Mouse (Mus musculus) embryonic facial prominence, embryonic 14.5 days (tissue): ENCODE results near the gene Crtc2. TPM values are rescaled to one million over a fixed set of nuclear protein-coding genes. Genes with fewer than 3 reads are reported as not detected.

ENCODE experiments used
- ATAC-seq: fragments of 200-750 bp; cut with Nextera tagmentation; 2 replicates; pipeline ENCODE4 v1.8.0; 2017; ENCODE audit warnings: low read depth, moderate number of reproducible peaks, moderate TSS enrichment
- DNase-seq: peaks from one replicate; pipeline ENCODE4 v3.0.0-alpha.2; 2015; ENCODE audit warnings: low spot score
- H3K27ac ChIP-seq: fragments of 300-500 bp; sonication (generic); replicated peaks from 2 replicates; pipeline ENCODE4 v1.5.1; 2014; ENCODE audit warnings: low read depth, mild to moderate bottlenecking, low read length, moderate library complexity
- H3K27me3 ChIP-seq: fragments of 300-500 bp; sonication (generic); replicated peaks from 2 replicates; pipeline ENCODE4 v1.6.1; 2014; ENCODE audit warnings: low read length; ENCODE audit not compliant: control insufficient read depth, insufficient read depth
- H3K36me3 ChIP-seq: fragments of 300-500 bp; sonication (generic); 2 replicates; pipeline ENCODE4 v1.6.1; 2014; ENCODE audit warnings: low read length, mixed read lengths; ENCODE audit not compliant: control insufficient read depth, insufficient read depth
- H3K4me1 ChIP-seq: fragments of 300-500 bp; sonication (generic); 2 replicates; pipeline ENCODE4 v1.6.1; 2014; ENCODE audit warnings: antibody characterized with exemption, low read length; ENCODE audit not compliant: control insufficient read depth, insufficient read depth
- H3K4me2 ChIP-seq: fragments of 300-500 bp; sonication (generic); 2 replicates; pipeline ENCODE4 v1.6.1; 2014; ENCODE audit warnings: low read depth, mild to moderate bottlenecking, low read length, moderate library complexity, mixed read lengths
- H3K4me3 ChIP-seq: fragments of 300-500 bp; sonication (generic); 2 replicates; pipeline ENCODE4 v1.5.1; 2014; ENCODE audit warnings: low read depth, mild to moderate bottlenecking, low read length
- H3K9ac ChIP-seq: fragments of 300-500 bp; sonication (generic); 2 replicates; pipeline ENCODE4 v1.6.1; 2014; ENCODE audit warnings: low read depth, mild to moderate bottlenecking, low read length, moderate library complexity, mixed read lengths
- H3K9me3 ChIP-seq: fragments of 300-500 bp; sonication (generic); 2 replicates; pipeline ENCODE4 v1.6.1; 2016; ENCODE audit warnings: low read length; ENCODE audit not compliant: control insufficient read depth
- WGBS: fragments of 180-500 bp; shearing (Covaris S2); extraction: QIAGEN DNeasy Blood & Tissue Kit; methylation state at CpG from one replicate; pipeline ENCODE4 v1.1.7; 2014; 5-methylcytosine and 5-hydroxymethylcytosine counted together
- polyA plus RNA-seq: library from polyadenylated mRNA; unstranded; fragments of >200 nt; fragmentation: Nextera tagmentation; extraction: Ambion mirVana; gene quantifications from 2 replicates; pipeline ENCODE4 v1.2.1, GENCODE M21; 2014

Crtc2 gene
- polyA plus RNA-seq, 1 experiment from 2014 or later, result 14.2 TPM

GRCm38 (mm10) chr3:90255784-90256353 is 1.9 kb downstream of the Crtc2 start:
- DNase-seq, result no peak
- Histone ChIP-seq H3K4me1 (peaks cover 12% of the 10 kb centered on the region; the same call in 1 of the 2 replicates), H3K4me2 (no peak overlapping the region), H3K9ac (no peak overlapping the region), H3K4me3 (no peak overlapping the region), H3K27ac (no peak overlapping the region), H3K9me3 (no peaks in the 10 kb centered on the region), H3K27me3 (no peaks in the 10 kb centered on the region), H3K36me3 (peaks cover 50% of the 10 kb centered on the region)
- ATAC-seq, result no peak
- WGBS, result 91% methylated on average over 14 of the region's 14 CpGs

DNA sequence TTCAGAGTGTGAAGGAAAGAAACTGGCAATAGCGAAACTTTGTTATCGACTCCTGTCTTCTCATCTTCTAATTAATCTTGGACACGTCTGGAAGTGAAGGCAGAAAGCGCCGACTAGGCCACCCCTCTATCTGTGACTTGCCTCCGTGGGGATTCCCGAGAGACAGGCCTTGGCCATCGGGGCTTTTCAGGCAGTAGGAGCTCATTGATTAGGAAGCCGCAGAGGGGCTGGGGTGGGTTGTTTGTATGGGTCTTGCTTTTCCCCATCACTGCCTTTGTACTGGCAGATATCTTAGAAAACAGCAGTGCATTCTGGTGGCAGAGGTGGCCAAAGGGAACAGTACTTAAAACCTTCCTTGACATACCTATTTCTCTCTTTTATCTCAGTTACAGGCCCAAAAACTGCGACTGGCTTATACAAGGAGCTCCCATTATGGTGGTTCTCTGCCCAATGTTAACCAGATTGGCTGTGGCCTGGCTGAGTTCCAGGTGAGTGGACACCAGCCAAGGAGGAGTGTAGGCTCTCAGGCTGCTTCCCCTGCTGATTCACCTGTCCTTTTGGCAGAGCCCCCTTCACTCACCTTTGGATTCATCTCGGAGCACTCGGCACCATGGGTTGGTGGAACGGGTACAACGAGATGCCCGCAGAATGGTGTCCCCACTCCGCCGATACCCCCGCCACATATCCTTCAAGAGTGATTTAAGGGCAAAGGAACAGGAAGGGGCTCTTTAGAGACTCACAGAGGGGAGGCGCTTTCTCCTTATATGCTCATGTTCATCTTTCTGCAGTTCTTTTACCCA is 3.0 kb downstream of the Crtc2 start:
- Histone ChIP-seq H3K4me3 (no peak overlapping the region), H3K4me1 (peaks cover 12% of the 10 kb centered on the region; the same call in 1 of the 2 replicates), H3K36me3 (peaks cover 51% of the 10 kb centered on the region), H3K9ac (no peak overlapping the region), H3K9me3 (no peaks in the 10 kb centered on the region), H3K27ac (no peak overlapping the region), H3K27me3 (no peaks in the 10 kb centered on the region), H3K4me2 (no peak overlapping the region)
- DNase-seq (no peak), ATAC-seq (no peak)
- WGBS, result 92% methylated on average over 19 of the region's 19 CpGs

GRCm38 (mm10) chr3:90258521-90258920 is 4.6 kb downstream of the Crtc2 start:
- no peaks in the 10 kb centered on the region for H3K27me3 ChIP-seq
- H3K4me3 ChIP-seq, result no peak overlapping the region
- H3K9ac ChIP-seq, result no peak overlapping the region
- DNase-seq, result no peak
- no peak overlapping the region for H3K4me2 ChIP-seq
- peaks cover 12% of the 10 kb centered on the region; the same call in 1 of the 2 replicates for H3K4me1 ChIP-seq
- no peak for ATAC-seq
- no peak overlapping the region for H3K27ac ChIP-seq
- WGBS, result 94% methylated on average over 4 of the region's 4 CpGs
- no peaks in the 10 kb centered on the region for H3K9me3 ChIP-seq
- H3K36me3 ChIP-seq, result peaks cover 67% of the 10 kb centered on the region

GRCm38 (mm10) chr3:90263121-90263771 is 9.3 kb downstream of the Crtc2 start:
- WGBS, result 91% methylated on average over 5 of the region's 5 CpGs
- Histone ChIP-seq H3K9ac (0 out of 2 replicates have a peak overlapping the region, but pooled peaks have one; percentile 37), H3K27ac (no peak overlapping the region), H3K27me3 (no peaks in the 10 kb centered on the region), H3K4me2 (no peak overlapping the region), H3K9me3 (no peaks in the 10 kb centered on the region), H3K36me3 (peaks cover 56% of the 10 kb centered on the region), H3K4me3 (no peak overlapping the region), H3K4me1 (peaks cover 10% of the 10 kb centered on the region)
- ATAC-seq, result no peak
- DNase-seq, result no peak

DNA sequence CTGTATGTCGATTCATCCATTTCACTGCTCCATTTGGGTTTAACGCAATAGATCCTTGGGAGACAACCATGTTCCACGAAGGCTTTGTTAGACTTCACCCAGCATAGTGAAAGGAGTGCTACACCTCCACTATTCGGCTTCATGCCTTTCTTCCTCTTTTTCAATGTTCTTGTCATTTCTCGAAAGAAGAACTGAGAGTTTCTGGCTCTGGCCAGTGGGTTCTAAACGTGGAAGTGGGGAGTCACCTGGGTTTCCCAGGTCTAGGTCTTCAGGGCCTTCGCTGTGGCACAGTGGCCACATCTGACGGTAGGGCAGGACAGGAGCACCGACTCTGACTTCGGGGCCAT is 10.7 kb downstream of the Crtc2 start:
- peak overlapping the region; percentile 97 for H3K27ac ChIP-seq
- peak overlapping the region; percentile 82 for H3K4me2 ChIP-seq
- no peak for ATAC-seq

DNA sequence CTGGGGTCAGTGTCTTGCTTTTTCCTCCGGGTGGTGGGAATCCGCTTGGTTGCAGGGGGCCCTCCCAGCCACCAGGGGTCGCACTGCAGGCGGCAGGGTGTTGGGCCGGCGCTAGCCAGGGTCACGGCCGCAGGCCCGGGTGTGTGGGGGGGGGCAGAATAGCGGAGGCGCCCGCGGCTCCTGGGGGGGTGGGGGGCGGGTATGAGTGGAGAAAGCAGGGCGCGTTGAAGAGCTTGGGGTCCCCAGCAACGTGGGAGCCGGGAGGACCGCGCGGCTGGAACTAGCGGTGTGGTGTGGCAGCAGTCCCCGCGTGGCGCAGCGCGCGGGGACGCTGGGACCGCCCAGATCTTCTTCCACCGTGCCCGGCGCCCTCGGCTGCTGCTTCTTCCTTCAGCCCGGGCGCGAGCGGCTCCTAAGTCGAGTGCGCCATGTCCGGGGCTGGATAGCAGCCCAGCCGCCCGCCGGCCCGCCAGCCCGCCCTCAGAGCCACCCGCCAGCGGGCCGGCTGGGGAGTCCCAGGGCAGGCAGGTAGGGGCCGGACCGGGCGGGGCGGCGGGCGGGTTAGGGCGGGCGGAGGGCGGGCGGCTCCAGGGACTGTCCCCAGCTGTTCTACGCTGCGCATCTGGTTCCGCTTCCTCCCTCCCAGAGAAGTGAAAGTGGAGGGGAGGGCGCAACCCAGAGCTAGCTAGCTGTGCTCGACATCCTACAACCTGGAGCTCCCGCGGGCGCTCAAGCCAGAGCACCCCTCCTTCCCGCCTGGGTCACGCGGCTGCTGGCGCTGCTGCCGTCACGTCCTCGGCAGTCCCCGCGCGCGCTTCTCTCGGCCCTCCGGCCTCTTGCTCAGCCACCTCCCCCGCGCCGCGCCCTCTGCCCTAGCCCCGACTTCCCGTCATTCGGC is 11.3 kb downstream of the Crtc2 start, which contains the start of gene Dennd4b:
Dennd4b (plus strand) TSS at position 152 of the 898 bp plus-strand sequence.
- Histone ChIP-seq H3K4me1 (peaks cover 10% of the 10 kb centered on the region), H3K9me3 (no peaks in the 10 kb centered on the region), H3K27me3 (no peaks in the 10 kb centered on the region), H3K9ac (peak within 1 kb of the TSS; percentile 87), H3K27ac (peak within 1 kb of the TSS; percentile 97), H3K4me3 (peak within 1 kb of the TSS; percentile 86), H3K36me3 (peaks cover 45% of the 10 kb centered on the region), H3K4me2 (peak within 1 kb of the TSS; percentile 82)
- ATAC-seq, result peak; percentile 91
- WGBS, result 0% methylated on average over 16 of the region's 87 CpGs
- DNase-seq, result peak; percentile 92

More for the DNA sequence above, 10.7 kb downstream of the Crtc2 start:
- Histone ChIP-seq H3K9me3 (no peaks in the 10 kb centered on the region), H3K36me3 (peaks cover 51% of the 10 kb centered on the region), H3K4me1 (peaks cover 10% of the 10 kb centered on the region), H3K9ac (peak overlapping the region; percentile 87; the same call in 1 of the 2 replicates), H3K27me3 (no peaks in the 10 kb centered on the region), H3K4me3 (peak overlapping the region; percentile 86)
- 35% methylated on average over 10 of the region's 10 CpGs for WGBS
- DNase-seq, result no peak

- Histone ChIP-seq H3K36me3 (peaks cover 37% of the 10 kb centered on the region), H3K27me3 (no peaks in the 10 kb centered on the region), H3K4me3 (peak overlapping the region; percentile 86), H3K9ac (peak overlapping the region; percentile 87), H3K4me2 (peak overlapping the region; percentile 82), H3K9me3 (no peaks in the 10 kb centered on the region), H3K4me1 (peaks cover 10% of the 10 kb centered on the region), H3K27ac (peak overlapping the region; percentile 97)
- ATAC-seq, result peak; percentile 37
- 33% methylated on average over 14 of the region's 16 CpGs for WGBS
- DNase-seq, result no peak
These were observed 12.2 kb downstream of the Crtc2 start for GRCm38 (mm10) chr3:90265932-90266741.
